Mouse (Mus musculus) left cerebral cortex, adult 2 months (tissue): ENCODE measurements at regions not wholly inside any gene's neighbourhood (a gene's known extent, or its start where the extent isn't known, plus 50 kb on each side); places are given as distances from the start of the nearest gene placed in this dataset.

ENCODE experiments used
- DNase-seq, 2 experiments: peaks; one replicate each; pipeline ENCODE4 v3.0.0; 2021 to 2022; ENCODE audit warnings: low spot score in 2 of 2, mixed read lengths in 1 of 2; ENCODE audit errors: extremely low spot score in 1 of 2
- H3K27ac ChIP-seq: fragments of 200-600 bp; 2 replicates; pipeline ENCODE4 v1.8.1; 2022
- H3K4me3 ChIP-seq: fragments of 200-600 bp; 2 replicates; pipeline ENCODE4 v1.8.1; 2022
- CTCF ChIP-seq: fragments of 200-600 bp; IDR thresholded peaks from 2 replicates; pipeline ENCODE4 v1.8.1; 2022; ENCODE audit warnings: antibody characterized with exemption, mild to moderate bottlenecking, moderate library complexity
- intact Hi-C: fragments of 180-260 bp; cut with DNase I; formaldehyde crosslinking; loops from one replicate; pipeline ENCODE4 v1.15.1; 2025

- TF ChIP-seq CTCF = no peak
- DNase-seq = no peak
- no peak overlapping the region; the same call in 1 of the 2 replicates for H3K27ac ChIP-seq
- no peak overlapping the region for H3K4me3 ChIP-seq
- intact Hi-C loops = no loop called here
Observed at GRCm38 (mm10) chr13:106689051-106689450, 247.7 kb downstream of the Ipo11 start.

GRCm38 (mm10) chr13:106669665-106670064 is 267.1 kb downstream of the Ipo11 start:
- TF ChIP-seq CTCF = no peak
- DNase-seq = no peak
- intact Hi-C loops = no loop called here
- no peak overlapping the region for H3K27ac ChIP-seq
- H3K4me3 ChIP-seq = no peak overlapping the region

DNA sequence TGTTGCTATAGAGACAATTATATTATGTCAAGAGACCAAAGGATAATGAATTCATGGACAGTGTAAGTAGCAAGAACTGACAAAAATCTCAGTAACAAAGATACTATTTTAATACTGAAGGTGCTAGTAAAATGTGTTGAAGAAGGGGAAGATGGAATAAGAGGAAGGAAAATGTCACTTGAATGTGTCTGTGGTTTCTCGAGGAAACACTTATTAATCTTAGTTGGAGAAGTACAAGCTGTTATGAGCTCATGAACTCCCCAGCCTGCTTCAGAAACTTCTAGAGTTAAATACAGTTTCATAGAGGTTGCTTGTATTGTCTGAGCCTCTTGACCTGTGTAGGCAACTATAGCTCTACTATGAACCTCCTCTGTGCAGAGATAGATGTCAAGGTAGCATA is 274.6 kb downstream of the Ipo11 start:
- no peak overlapping the region for H3K4me3 ChIP-seq
- no peak for DNase-seq
- intact Hi-C loops = no loop called here
- no peak for TF ChIP-seq CTCF
- H3K27ac ChIP-seq = no peak overlapping the region

DNA sequence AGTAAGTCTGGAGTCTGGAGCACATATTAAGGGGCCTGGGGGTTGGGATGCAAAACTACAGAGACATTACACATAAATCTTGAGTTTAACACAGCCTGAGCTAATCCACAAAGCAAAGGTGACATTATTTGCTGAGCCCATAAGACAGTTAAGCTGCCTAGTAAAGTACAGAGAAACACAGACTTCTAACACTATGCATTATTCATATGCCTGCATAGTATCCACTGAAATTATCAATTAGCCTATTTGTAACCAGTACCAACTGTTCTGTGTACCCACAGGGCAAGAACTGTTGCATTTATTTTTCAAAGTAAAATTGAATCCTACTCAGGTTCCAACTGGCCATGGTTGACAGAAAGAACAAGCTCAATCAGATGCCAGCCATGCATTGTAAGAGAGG is 287.4 kb downstream of the Ipo11 start:
- Histone ChIP-seq H3K4me3 (no peak overlapping the region), H3K27ac (no peak overlapping the region)
- no peak for DNase-seq
- intact Hi-C loops = no loop called here
- TF ChIP-seq CTCF = no peak

DNA sequence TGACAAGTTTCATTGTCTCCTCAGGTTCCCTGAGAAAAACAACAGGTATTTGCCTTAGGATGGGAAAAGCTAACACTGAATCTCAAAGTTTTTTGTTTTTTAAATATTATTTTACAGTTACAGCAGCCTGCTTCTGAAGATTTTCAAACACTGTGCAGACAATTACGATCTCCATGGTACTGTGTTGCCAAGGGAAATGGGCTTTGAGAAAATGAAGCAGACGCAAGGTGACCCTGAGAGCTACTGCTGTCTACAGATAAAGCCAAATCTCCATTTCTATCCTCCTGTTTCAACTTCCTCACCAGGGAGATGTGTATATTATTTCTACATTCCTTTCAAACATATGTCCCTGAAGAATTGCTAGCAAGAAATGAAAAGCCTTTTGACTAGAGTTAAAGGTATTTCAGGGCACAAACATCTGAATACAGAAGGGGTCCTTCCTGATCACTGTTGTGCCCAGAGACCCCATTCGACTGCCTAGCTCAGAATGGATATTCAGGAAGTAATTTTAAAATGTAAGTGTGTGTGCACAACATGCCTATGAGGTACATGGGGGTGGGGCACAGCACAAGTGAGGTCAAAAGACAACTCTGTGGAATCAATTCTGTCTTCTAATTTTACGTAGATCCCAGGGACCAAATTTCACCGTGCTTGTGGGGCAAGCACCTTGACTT is 293.3 kb downstream of the Ipo11 start:
- intact Hi-C loops = no loop called here
- no peak overlapping the region for H3K27ac ChIP-seq
- no peak for DNase-seq
- no peak for TF ChIP-seq CTCF
- H3K4me3 ChIP-seq = no peak overlapping the region

DNA sequence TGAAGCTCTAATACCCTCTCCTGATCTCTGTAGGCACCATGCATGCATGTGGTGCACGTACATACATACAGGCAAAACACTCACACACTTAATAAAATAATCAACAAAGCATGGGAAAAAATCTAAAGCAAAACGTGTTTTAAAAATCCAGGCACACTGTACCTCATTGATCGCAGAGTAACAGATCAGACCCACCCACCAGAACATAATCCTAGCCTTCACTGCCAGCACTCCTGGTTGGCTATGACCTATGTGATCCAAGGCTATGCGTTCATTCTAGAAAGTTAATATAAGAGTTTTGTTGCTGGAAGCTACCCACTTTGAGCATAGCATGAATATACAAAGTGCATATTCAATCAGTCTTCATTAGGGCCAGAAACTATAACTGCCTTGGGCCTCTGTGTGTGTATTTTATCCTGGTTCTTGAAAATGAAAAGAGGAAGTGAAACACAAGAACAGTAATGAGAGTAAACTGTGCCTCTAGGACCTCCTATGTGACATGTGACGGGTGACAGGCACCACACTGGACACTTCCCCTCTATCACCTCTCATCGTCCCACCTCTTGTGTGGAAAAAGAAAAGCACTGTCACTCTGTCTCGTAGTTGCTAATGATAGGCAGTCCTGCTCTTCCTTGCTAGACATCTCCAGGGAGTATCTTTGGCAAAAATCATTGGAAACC is 297.9 kb downstream of the Ipo11 start:
- H3K4me3 ChIP-seq = no peak overlapping the region
- no peak overlapping the region for H3K27ac ChIP-seq
- DNase-seq = no peak
- no peak for TF ChIP-seq CTCF
- intact Hi-C loops = no loop called here

GRCm38 (mm10) chr13:106591729-106592128 is 345.0 kb downstream of the Ipo11 start:
- DNase-seq = no peak
- no peak for TF ChIP-seq CTCF
- Histone ChIP-seq H3K4me3 (no peak overlapping the region), H3K27ac (no peak overlapping the region)
- intact Hi-C loops = no loop called here

DNA sequence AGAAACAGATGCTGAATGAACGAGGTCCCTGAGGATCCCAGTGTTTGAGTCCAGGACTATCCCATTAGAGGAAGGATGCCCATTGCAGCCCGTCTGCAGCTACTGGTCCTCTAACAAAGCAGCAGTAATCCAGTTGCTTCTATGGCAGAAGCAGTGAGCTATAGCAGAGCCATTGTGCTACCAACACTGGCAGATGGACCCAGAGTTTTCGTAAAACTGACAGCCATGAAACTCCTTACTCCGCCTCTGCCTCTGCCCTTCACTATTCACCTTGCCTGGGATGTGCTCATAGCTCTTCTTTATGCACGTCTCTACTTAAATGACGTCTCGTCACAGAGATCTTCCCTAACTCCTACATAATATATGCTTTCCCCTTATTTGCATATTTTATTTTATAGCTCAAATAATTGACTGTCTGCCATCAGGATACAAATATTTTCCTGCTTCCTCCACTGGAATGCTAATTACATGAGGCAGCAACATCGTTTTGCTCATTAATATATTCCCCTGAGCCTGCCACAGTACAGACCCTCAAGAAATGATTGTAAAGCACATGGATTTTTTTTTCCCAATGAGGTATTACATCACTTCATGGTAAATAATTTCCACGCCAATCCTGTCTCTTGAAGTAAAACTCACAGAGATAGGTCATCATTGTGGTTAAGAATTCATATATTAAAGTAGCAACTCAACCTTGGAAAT is 368.9 kb downstream of the Ipo11 start:
- TF ChIP-seq CTCF = no peak
- no peak for DNase-seq
- no peak overlapping the region for H3K4me3 ChIP-seq
- intact Hi-C loops = no loop called here
- no peak overlapping the region for H3K27ac ChIP-seq

DNA sequence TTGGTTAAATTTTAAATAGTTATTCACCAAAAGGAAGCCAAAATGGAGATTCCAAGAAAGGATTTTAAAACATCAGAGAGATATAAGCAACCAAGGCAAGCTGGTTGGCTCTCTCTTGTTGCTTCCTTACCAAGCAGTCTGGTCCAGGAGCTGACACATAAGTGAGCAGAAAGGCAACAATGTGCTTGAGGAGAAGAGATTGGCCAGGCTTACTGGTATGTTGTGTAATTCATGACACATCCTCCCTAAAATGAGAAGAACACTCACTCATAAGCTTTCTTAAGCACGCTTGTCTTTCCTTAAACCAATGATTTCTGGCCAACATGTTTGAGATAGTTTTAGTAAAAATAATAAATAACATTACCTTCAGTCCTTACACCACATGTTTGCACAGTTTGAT is 374.2 kb downstream of the Ipo11 start:
- TF ChIP-seq CTCF = no peak
- H3K27ac ChIP-seq = no peak overlapping the region
- no peak for DNase-seq
- no peak overlapping the region for H3K4me3 ChIP-seq
- intact Hi-C loops = no loop called here

DNA sequence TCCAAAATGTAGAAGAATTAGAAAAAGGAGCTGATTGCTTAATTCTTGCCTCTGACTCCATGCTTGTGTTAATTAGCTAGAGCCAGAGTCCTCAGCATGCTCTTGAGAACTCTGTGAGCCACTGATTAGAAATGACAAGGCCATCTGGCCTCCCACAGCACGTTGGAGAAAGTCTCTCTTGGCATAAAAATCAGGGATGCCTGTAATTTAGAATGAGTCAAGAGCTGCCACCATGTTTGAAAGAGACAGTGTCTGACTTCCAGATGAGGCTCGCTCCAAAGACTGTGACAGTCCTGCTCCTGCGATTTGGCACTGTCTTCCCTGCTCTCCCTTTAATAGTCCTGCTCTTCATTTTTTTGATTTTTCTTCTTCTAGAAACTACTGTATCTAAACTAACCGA is 374.6 kb downstream of the Ipo11 start:
- TF ChIP-seq CTCF = no peak
- Histone ChIP-seq H3K4me3 (no peak overlapping the region), H3K27ac (no peak overlapping the region)
- no peak for DNase-seq
- intact Hi-C loops = no loop called here

- no peak for TF ChIP-seq CTCF
- intact Hi-C loops = no loop called here
- Histone ChIP-seq H3K27ac (no peak overlapping the region), H3K4me3 (no peak overlapping the region)
- DNase-seq = no peak
Observed at GRCm38 (mm10) chr13:106525406-106526206, 411.2 kb downstream of the Ipo11 start.
